Mouse (Mus musculus) T-helper 2 cell (primary cell): ENCODE measurements around the gene Hist1h2an.
"Not testable (repeated sequence)": the region's sequence is repeated elsewhere in the genome, so short reads cannot be mapped to it uniquely, and the experiment has no call there.

Source experiments
- in situ Hi-C: fragments of 300-600 bp; cut with MboI, MseI; formaldehyde crosslinking; loops from one replicate; pipeline ENCODE4 v1.15.1; 2025; ENCODE audit warnings: high pct_unique_total_duplicates

Gene Hist1h2an

GRCm38 (mm10) chr13:21783734-21784161 lies 3.3 kb downstream of the Hist1h2an start:
- in situ Hi-C loops = no loop called here

GRCm38 (mm10) chr13:21783255-21783617 lies 3.8 kb downstream of the Hist1h2an start, which contains the start of gene Hist1h3i:
Gene Hist1h3i, minus strand, starts transcription at chr13:21783370.
- in situ Hi-C loops = no loop called here

- in situ Hi-C loops = not testable (repeated sequence)
These were observed 4.4 kb downstream of the Hist1h2an start for GRCm38 (mm10) chr13:21782361-21783254.

- in situ Hi-C loops = no loop called here
These were observed 5.4 kb downstream of the Hist1h2an start for GRCm38 (mm10) chr13:21781639-21782038.

GRCm38 (mm10) chr13:21781021-21781555 lies 5.9 kb downstream of the Hist1h2an start:
- in situ Hi-C loops = no loop called here

GRCm38 (mm10) chr13:21779767-21780731 lies 7.0 kb downstream of the Hist1h2an start, which contains the start of gene Hist1h1b:
Gene Hist1h1b, minus strand, starts transcription at chr13:21780625.
- in situ Hi-C loops = no loop called here

- in situ Hi-C loops = no loop called here
These were observed 7.9 kb downstream of the Hist1h2an start for GRCm38 (mm10) chr13:21778814-21779766.

GRCm38 (mm10) chr13:21755707-21756106 lies 31.3 kb downstream of the Hist1h2an start:
- in situ Hi-C loops = no loop called here

GRCm38 (mm10) chr13:21754294-21755001 lies 32.6 kb downstream of the Hist1h2an start:
- in situ Hi-C loops = not testable (repeated sequence)

- in situ Hi-C loops = not testable (repeated sequence)
These were observed 33.3 kb downstream of the Hist1h2an start, which contains the start of the genes Hist1h2ak and Hist1h2bn for GRCm38 (mm10) chr13:21753524-21754285. Gene Hist1h2ak, minus strand, starts transcription at chr13:21753827. Gene Hist1h2bn, plus strand, starts transcription at chr13:21754123.

GRCm38 (mm10) chr13:21753051-21753523 lies 33.9 kb downstream of the Hist1h2an start:
- in situ Hi-C loops = no loop called here

- in situ Hi-C loops = no loop called here
These were observed 34.7 kb downstream of the Hist1h2an start for GRCm38 (mm10) chr13:21752356-21752755.

GRCm38 (mm10) chr13:21751827-21752226 lies 35.2 kb downstream of the Hist1h2an start:
- in situ Hi-C loops = no loop called here

- in situ Hi-C loops = no loop called here
These were observed 35.6 kb downstream of the Hist1h2an start for GRCm38 (mm10) chr13:21751417-21751816.

- in situ Hi-C loops = not testable (repeated sequence)
These were observed 36.6 kb downstream of the Hist1h2an start, which contains the start of gene Hist1h4k for GRCm38 (mm10) chr13:21750159-21751017. Gene Hist1h4k, minus strand, starts transcription at chr13:21750505.

- in situ Hi-C loops = loop anchor here (5.0 to 10.0 kb wide), 2 partner anchors 38 to 1405 kb away; partner anchors contain the start of genes Hist1h2an and Hist1h2bp
These were observed 37.4 kb downstream of the Hist1h2an start for GRCm38 (mm10) chr13:21749387-21750158.

GRCm38 (mm10) chr13:21745006-21745405 lies 42.0 kb downstream of the Hist1h2an start:
- in situ Hi-C loops = loop anchor here (5.0 to 10.0 kb wide), 2 partner anchors 42 to 1400 kb away; partner anchors contain the start of genes Hist1h2an and Hist1h2bp
